Mouse (Mus musculus) MEL-GATA-1-ER (cell line): ENCODE measurements at regions not wholly inside any gene's neighbourhood (a gene's known extent, or its start where the extent isn't known, plus 50 kb on each side); places are given as distances from the start of the nearest gene placed in this dataset.

Experiments
- DNase-seq: peaks from one replicate; pipeline ENCODE4 v3.0.0-alpha.2; 2012; ENCODE audit warnings: low read depth; ENCODE audit errors: extremely low read depth

DNA sequence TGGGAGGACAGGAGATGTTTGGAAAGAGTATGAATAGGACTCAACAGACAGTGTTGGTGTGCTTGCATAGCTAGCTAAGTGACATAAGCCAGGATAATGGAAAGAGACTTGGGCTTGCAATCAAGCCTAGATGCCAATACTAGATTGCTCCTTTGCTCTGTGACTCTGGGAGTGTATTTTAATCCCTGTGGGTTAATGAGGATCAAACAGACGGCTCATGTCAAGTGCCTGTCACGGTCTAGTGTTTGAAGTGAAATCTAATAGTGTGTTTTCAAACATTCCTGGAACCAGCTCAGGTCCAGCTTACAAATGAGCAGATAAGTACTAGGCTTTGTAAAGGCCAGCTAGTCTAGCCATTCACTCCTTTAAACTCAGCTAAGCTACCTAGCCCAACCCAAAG is 64.1 kb upstream of the Ranbp3l start:
- DNase-seq = no peak

DNA sequence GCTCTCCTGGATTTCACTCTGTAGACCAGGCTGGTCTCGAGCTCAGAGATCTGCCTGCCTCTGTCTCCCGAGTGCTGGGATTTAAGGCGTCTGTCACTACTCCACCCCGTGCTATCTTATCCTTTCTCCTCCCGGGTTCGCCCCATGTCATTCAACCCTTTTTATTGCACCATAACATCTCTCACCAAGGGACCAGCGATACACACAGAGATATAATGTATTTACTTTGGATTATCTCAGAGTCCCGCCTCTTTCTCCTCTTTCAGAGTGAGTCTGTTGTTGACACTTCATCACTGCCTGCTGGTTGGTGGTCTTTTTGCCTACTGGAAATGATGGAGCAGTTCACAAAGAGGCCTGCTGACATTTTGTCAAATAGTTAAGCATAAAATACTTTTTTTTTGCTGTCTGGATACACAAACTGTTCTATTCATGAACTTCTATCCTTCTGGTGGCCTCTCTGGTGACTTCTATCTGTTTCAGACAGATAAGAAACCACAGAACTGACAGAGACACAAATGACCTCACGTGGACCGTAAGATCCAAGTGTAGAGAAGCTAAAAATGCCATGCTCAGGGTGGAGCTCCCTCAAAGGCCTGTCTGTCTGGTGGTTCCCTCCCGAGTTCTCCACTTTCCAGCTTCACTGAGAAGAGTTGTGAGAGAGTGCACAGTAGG is 70.1 kb upstream of the Ranbp3l start:
- DNase-seq = peak; percentile 77

DNA sequence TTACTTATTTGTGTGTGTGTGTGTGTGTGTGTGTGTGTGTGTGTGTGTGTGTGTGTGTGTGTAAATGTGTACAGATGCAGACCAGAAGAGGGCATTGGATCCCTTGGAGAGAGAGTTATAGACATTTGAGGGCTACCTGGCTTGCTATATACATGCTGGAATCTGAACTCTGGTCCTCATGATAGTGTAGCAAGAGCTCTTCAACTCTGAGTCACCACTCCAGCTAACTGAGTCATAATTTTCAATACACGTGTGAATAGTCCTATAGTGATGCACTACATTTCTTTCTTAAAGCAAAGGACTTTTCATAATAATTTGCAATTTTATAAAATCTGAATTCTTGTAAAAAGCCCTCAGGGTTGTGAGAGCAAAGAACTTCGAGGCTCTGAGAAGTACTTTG is 70.9 kb upstream of the Ranbp3l start:
- DNase-seq = no peak

DNA sequence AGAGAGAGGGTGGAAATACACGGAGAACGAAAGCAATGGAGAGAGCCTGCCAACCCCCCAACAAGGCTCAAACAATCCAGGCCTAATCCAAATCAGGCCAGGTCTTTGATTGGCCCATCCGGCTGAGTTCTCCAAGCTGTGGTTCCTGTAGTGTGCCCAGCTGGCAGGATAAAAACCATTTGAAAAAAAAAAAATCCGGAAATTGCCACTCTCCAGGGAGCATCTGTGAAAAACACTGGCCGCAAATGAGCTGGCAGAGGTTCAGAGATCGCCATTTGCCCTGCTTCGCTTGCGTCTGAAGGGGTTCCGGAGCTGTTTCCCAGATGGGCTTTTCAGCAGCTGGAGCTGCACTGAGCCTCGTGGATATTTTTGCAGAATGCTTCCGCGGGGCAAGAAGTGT is 71.4 kb upstream of the Ranbp3l start:
- DNase-seq = no peak

DNA sequence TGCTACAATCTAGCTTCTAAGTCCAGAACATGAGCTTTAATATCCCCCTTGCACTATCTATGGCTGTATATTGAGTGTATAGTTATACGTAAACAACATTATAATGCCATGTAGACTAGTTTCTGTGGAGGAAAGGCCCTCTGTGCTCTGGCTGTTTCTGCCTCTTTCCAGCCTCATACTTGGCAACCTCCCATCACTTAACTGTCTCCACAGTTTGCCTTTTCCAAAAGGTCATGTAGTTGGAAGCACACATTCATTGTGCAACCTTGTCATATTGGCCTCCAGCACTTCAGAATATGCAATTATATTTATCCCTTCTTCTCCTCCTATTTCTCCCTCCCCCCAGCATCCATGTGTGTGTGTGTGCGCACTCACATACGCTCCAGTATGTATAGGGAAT is 82.2 kb upstream of the Ranbp3l start:
- DNase-seq = no peak

DNA sequence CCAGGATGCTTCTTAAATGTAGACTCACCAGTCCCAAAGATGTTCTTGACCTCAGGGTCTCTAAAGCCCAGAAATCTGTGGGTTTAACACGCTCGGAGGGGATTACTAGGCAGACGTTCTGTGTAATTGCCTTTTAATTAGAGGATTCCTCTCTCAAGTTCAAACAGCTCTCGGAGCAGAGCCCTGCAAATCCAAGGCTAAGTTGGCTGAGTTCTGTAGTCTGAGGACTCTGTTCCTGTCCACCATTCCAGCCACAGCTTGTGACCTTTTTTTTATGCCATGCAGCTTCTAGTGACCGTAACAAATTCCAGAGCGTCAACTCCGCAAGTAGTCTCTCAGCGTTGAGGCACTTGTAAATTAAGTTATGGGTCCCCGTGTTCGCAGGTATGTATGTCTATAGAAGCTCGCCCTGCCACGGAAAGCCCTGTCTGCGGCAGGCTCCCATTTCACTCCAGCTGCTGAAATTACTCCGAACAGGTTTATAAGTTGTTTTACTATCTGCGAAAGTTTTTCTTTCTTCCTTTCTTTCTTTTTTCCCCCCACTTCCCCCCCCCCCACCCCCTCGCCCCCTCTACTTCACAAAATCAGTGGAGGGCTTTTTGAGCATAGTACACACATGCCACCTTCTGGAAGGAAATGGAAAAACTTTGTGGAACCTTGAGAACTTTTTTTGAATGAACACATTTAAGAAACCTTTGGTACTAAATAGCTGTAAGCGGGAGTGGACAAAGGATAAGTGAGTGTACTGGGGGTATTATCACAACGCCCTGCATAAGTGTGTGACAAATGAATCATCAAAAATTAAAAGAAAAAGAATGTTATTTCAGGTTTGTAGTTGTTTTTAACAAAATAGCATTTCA is 82.9 kb upstream of the Ranbp3l start:
- DNase-seq = no peak

DNA sequence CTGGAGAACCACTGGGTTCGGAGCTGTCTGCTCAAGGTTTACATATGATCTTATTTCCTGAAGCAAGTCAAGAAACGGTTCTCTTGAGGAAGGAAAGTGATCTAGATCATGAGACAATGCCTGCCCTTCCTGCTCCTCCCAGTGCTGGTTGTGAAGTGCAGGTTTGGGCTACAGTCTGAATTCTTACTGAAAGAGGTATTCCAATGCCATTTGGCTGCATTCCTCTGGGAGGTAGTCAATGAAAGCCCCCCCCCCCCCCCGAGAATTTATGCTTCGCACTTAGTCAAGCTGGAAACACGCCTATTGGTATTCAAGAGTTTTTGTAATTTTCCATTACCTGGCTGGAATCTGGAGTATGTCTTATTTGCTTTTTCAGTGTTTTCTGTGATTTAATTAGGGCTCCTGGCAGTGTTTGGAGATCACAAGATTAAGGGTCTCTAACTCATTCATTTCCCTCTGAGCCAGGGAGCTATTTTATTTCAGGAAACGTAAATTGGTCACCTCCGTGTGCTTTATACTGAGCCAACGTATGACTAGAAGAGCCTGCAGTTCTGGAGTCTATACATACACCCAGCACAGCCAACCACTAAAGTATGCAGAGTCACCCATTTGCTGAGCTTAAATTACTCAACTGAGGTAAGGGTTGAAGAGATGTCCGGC is 84.7 kb upstream of the Ranbp3l start:
- DNase-seq = no peak

DNA sequence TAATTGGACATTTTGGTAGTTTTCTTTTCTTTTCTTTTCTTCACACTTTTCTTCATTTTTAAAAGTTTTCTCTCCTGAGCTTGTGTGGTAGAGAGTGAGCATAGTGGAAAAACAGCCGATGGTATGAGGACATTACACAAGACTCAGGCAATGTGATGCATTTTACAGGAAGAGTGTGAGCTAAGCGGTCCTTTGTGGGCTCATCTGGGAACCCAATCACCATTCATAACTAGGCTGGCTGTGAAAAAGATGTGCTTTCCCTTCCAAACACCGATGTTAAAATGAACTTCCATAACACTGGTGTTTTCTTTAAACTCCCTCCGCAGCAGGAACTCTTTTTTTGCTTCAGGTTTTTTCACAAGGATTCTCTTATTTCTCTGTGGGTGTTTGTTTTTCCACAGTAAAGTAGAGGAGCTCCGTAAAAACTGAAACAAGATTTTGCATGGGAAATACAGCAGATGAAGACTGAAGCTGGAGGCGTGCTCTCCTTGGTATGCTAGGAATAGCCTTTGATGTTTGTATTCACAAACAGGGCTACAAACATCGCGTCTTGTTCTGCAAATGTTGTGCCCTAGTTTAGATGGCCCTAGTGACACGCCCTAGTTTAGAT is 92.8 kb upstream of the Ranbp3l start:
- no peak for DNase-seq

DNA sequence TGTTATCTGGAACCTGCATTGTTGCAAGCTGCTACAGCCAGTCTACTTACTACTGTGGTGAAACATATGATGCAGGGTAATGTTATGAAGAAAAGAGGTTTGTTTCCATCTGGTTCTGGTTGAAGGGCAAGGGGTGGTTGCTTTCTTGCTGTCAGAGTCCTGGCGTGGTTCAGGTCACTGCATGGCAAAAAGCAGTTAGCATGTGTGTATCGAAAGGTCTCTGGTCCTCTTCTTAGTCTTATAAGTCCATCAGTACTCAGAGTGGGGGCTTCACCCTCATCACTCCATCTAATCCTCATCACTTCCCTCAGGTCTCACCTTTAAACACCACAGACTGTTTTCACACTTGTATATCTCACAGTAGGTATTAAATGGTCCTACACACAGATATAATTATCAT is 99.7 kb upstream of the Ranbp3l start:
- DNase-seq = no peak

DNA sequence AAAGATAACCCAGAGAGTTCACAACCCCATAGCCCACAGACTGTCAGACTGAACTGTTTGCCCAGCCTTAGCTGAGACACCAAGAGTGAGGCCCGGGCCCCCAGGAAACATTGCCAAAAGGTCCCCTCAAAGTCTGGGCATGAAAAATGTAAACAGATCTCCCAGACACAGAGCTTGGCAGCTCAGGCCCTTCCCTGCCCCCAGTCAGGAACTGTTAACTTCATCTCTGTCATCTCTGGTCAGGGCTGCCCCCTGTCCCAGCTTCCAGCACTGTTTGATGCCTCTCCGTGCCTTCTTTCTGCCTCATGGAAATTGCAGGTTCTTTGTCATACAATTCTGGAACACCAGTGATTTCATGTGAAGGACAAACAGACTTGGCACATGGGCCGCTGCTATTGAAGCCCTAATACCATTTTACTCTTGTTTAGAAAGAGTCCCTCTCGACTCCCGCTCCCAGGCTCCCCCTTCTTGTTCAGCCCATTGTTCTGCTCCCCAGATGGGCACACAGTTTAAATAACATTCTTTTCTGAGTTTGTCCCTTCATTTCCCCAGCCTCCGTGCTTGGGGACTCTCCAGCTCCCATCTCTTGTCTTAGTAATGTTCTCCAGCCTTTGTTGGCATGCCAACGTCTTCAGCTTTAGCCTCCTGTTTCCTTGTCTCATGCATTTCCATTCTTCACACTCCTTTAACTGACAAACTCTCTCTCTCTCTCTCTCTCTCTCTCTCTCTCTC is 100.4 kb upstream of the Ranbp3l start:
- DNase-seq = no peak

DNA sequence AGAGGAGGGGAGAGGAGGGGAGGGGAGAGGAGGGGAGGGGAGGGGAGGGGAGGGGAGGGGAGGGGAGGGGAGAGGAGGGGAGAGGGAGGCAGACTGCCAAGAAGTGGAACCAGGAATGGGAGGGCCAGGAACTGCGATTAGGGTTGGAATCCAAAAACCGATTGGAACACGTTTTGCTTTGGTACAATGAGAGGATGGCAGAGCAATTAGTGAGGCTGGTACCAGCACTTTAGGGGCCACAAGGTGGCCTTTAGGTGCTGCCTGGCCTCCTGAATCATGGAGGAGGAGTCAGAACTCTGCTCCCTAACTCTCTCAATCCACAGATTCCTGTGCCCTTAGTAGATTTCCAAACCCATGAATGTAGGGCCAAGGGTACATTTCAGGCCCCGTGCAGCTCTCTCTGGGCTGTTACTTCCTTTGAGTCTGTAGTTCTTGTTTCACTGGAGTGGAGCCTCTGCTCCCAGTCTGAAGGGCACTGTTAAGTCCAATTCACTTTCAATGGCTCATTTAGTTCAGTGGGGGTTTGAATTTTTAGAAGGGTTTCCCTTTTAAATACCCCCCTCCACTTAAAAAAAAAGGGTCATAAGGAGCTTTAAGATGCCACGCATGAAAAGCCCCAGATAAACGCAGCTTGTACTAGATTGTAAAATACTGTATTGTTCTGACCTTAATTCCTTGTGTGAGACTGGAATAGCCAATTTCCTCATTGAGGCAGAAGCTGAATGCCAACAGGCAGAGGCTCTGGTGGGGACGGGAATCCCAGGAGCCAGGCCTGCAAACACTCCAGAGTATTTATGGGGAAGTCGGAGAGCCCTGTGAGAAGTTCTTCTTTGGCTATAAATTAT is 102.4 kb upstream of the Ranbp3l start:
- DNase-seq = no peak

DNA sequence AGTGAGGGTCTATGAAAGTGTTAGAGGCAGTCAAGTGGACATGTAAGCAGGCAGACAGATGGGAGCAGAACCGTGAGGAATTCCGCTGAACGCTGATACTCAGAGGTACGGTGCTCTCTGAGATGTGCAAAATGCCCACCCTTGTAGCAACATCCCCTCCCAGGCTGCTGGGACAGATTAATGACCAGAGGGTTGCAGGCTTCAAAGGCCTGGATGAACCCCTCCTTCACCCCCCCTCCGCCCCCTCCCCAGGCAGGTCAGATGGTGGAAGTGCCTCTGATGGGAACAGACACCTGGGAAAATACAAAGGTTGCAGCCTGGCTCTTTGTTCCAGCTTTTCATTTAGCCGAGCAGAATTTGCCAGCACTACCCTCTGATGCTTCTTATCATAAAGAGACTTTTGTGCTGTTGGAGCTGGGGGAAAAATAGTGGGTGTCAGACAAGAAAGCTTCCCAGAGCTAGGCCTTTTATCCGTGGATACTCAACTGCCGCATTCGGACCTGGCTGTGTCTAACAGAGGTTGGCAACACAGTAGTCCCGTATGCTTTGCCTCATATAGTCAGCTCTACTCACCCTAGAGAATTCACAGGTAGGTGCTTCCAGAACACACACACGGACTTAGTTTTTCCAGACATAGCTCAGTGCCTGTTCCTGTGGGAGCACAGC is 111.2 kb upstream of the Ranbp3l start:
- no peak for DNase-seq

DNA sequence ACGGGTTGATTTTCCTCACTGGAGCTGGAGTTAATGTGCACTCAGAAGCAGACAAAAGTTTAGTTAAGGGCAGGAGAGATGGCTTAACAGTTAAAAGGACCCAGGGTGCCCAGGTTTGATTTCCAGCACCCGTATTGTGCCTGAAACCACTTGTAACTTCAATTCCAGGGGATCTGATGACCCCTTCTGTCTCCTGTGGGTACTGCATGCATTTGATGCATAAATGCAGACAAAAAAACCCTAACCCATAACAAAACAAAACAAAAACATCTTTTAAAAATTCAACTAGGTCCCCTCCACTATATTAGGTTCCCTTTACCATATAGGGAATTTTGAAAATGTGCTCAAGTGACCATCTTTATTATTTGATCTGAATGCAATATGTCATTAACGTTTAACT is 112.2 kb upstream of the Ranbp3l start:
- DNase-seq = no peak

DNA sequence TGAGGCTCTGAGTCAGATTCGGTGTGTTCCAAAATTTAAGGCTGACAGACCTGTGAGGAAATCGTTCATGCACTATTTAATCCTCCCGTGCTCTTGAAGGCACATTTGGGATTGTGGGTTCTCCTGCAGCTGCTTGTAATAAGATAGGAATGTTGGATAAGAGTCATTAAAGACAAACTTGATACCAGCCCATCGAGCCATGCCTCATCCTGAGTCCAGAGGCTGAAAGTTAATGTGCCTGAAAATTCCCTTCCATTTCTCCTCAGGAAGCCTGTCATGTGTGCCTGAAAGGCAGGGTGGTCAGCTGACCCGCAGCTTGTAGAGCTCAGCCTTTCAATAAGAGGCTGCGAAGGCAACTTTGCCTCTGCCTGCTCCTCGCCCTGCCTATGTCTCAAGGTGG is 113.4 kb upstream of the Ranbp3l start:
- DNase-seq = no peak

DNA sequence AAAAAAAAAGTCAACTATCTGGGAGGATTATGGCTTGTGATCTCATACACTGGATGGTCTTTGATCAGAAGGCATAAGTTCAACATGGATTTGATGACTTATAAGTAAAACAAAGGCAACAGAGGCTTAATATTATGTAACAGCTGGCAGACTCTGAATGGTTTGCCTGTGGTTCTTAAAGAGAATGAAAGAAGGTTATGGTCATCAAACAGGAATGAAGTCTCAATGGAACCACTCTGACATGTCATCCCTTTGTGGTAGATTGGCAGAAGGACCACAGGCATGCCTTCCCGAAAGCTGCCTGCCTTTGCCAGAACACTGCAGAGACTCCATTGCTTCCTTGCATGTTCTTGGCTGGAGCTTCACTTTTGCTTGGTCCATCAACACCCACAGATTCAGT is 116.8 kb upstream of the Ranbp3l start:
- DNase-seq = no peak

DNA sequence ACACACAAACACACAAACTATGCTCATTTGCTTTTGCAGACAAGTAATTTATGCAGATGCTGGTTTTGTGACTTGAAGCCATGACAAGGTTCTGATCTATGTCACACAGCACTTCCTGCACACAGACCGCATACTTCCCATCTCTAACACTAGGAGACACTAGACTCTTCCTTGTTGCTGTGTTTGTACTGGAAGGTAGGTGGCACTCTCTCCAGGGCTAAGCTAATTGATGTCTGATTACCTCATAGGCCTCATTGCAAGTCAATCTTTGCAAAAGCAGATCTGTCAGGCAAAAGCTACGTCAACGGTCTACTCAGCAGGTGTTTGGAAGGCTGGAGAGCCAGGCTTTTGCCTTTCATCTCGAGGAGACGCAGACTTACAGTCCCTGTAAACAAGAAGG is 118.3 kb upstream of the Ranbp3l start:
- DNase-seq = peak; percentile 20

DNA sequence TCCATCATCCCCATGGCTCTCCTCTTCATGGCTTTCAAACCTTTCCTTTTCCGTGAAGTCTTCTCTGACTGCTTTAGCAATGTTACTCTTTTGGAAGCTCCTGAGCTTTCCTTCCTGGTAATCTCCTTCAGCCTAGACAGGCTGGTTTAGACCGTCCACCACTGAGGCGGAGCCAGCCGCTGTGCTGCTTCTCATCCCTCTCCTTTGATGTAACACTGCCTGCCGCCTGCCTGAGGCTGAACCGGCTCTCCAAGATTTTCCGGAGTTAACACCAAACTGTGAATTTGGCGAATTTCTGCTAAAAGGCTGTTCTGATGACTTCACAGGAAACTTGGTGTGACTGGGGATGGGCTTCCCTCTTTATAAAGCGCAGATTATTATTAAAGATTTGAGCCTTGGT is 125.6 kb upstream of the Ranbp3l start:
- no peak for DNase-seq

DNA sequence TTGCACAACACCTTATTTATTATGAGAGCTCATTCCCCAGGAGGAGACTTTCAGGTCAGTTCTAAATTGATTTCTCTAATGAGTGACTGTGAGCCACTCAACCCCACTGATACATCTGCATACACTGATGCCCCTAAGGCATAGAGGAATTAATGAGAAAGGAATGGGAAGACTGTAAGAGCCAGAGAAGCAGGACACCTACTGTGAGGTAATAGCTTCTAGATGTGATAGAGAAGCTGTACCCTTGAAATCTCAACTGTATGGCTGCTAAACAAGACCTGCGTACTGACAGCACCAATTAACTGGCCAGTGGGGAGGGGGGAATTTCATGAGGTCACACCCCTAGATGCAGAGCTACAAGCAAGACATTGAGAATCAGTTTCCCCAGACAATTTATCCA is 128.3 kb upstream of the Ranbp3l start:
- DNase-seq = no peak

DNA sequence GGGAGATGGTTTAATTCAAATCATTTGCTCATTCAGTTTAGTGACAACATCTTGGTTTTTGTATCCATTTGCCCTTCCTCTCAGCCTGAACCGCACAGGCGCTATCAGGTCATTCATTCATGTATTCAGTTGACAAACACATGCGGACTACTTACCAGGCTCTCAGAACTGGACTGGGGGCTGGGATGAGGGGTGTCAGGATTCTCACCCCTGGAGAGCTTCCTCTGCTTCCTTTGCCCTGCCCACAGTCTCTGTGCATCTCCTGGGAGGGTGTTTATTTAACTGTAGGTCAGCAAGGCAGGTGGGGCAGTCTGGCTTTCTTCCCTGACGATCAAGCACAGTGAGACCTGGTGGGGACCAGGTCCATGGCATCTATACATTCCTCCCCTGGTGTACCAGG is 123.6 kb upstream of the Slc1a3 start:
- DNase-seq = no peak

DNA sequence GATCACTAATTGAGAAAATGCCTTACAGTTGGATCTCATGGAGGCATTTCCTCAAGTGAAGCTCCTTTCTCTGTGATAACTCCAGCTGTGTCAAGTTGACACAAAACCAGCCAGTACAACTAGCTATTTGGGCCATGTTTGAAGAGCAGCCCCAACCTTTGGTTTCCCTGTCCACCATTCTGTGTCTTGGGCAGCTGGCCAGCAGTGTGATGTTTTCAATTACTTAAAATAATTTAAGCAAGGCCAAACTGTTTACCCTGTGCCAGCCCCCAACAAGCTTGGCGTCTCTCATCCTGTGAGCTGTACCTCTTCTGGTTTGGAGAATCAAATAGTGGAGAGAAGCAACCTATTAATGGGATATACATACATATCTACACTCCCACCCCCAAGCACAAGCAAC is 122.4 kb upstream of the Slc1a3 start:
- DNase-seq = no peak
